Mouse (Mus musculus): Measurements from ENCODE around the gene Wdr18.
"Not testable (repeated sequence)": the region's sequence is repeated elsewhere in the genome, so short reads cannot be mapped to it uniquely, and the experiment has no call there.

GRCm38 (mm10) chr10:79959412-79959811, 540 bp upstream of the Wdr18 start:
- TF ChIP-seq POLR2A, CTCF (IDR thresholded peaks at IDR 0.05; ENCODE audit: extremely low read depth, insufficient read depth, low read length): not testable (repeated sequence)

All from cortical plate, adult 2 months (tissue).